Mouse (Mus musculus) gastrocnemius, postnatal 14 days (tissue): ENCODE results near the gene Lamtor5. TPM values are rescaled to one million over a fixed set of nuclear protein-coding genes. Genes with fewer than 3 reads are reported as not detected.

ENCODE experiments used
- DNase-seq: peaks from one replicate; pipeline ENCODE4 v3.0.0; 2021; ENCODE audit warnings: mixed read lengths
- intact Hi-C: fragments of 180-260 bp; cut with DNase I; formaldehyde crosslinking; loops from one replicate; pipeline ENCODE4 v1.15.1; 2025; ENCODE audit warnings: low total_unique reads
- long read RNA-seq, 2 experiments: library from polyadenylated mRNA; stranded (forward); transcript quantifications; one replicate each; pipeline ENCODE4 v2.0.0; 2021
- total RNA-seq, 2 experiments: library from RNA; stranded (reverse); gene quantifications; 2 replicates each; pipeline ENCODE4 v1.2.3; 2021

Lamtor5 gene
- total RNA-seq, result 10 to 100 TPM; 46.8 to 53.2 TPM
- long read RNA-seq, experiment 1, transcript Lamtor5-201 (4 exons, 881 nt), result major isoform, 50 of 54 reads
- long read RNA-seq, experiment 1, partial matches to known transcripts, result 2 of 54 reads
- long read RNA-seq, experiment 1, other reads (novel, unspliced or antisense), result 2 of 54 reads
- long read RNA-seq, experiment 2, transcript Lamtor5-201 (4 exons, 881 nt), result major isoform, 57 of 57 reads
- long read RNA-seq, experiment 2, partial matches to known transcripts, result 0 of 57 reads
- long read RNA-seq, experiment 2, other reads (novel, unspliced or antisense), result 0 of 57 reads

DNA sequence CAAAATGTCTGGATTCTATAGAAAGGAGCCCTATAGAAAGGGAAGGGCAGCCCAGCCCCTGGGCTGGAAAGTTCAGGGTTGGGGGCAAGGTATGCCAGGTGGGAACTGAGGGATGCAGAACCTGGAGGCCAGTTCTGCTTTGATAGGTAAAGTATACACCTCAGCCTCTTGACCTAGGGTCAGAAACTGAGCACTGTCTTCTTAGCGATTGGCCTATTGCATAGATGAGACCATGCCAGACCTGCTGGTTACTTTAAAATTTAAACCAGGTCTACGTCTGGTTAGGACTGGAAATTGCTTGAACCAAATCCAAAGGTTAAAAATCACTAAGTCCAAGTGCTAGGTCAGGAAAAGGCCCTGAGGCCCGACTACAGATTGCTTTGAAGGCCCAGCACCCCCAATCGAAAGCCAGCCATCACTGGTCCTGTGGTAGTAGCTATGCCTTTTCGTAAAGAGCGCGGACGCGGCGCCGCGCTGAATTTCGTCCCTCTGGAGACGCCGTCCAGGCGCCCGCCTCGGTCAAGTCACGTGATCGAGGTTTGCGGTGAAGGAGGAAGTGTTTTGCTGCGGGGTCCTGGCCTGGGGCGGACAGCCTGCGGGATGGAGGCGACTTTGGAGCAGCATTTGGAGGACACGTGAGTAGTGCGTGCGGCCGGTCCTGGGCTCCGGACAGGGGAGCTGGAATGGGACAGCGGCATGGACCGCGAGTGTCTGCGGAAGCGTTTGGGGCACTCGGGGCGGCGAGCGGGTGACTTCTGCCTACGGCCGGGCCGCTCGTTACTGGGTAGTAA is at the start of gene Lamtor5:
Lamtor5 (plus strand) TSS at position 380 of the 791 bp plus-strand sequence.
- intact Hi-C loops, result no loop called here
- peak; percentile 87 for DNase-seq

DNA sequence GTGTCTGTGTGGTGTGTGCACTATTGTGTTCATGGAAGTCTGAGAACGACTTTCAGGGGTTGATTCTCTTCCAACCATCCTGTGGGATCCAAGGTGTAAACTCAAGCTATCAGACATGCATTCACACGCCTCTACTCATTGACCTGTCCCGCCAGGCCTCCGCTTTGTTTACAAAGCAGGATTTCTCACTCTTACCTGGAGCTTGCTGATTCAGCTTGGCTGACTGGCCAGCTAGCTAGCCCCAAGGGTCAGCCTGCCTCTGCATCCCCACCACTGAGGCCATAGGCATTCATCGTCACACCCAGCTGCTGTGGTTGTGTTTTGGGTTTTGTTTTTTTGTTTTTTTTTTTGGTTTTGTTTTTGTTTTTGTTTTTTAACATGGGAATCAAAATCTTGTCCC is 49.4 kb upstream of the Lamtor5 start:
- intact Hi-C loops, result no loop called here
- no peak for DNase-seq

GRCm38 (mm10) chr3:107229822-107230221 is 48.8 kb upstream of the Lamtor5 start:
- no peak for DNase-seq
- intact Hi-C loops, result no loop called here

DNA sequence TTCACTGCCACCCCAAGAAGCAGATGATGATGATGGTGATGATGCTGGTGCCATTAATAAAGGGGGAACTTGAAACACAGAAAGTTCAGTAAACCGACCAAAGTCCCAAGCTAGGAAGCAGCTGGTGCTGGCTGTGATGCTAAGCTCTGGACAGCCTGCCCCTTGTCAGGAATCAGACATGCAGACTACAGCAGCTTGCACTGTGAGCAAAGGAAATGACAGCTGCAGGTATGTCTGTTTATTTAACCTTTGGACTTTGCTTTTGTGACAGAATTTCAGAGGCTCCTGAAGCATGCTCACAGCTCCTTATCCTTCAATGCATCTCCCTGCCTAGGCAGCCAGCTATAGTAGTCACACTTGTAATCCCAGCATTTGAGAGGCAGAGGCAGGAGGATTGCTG is 48.1 kb upstream of the Lamtor5 start, which contains the start of gene A630076J17Rik:
A630076J17Rik (plus strand) TSS at position 88 of the 400 bp plus-strand sequence.
- intact Hi-C loops, result no loop called here
- no peak for DNase-seq

GRCm38 (mm10) chr3:107231202-107231601 is 47.5 kb upstream of the Lamtor5 start:
- DNase-seq, result no peak
- intact Hi-C loops, result no loop called here

- DNase-seq, result peak; percentile 74
- intact Hi-C loops, result no loop called here
These were observed 45.3 kb upstream of the Lamtor5 start for GRCm38 (mm10) chr3:107233351-107233813.

DNA sequence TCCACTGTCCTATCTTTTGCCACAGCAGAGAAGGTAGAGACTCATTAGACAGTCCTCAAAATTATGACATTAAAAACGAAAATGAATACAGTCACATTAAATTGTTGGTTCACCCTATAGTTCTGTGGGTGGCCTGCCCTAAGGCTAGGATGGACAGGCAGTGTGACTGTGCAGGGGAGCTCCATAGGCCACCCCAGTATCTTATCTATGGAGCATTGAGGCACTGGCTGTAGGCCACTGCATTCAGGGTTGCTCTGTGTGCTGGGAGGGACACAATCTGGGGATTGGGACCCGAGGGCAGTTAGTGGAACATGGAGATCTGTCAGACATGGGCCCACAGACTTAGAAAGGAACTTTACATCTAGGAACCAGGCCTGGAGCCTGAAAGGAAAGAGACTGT is 44.7 kb upstream of the Lamtor5 start:
- intact Hi-C loops, result no loop called here
- no peak for DNase-seq

DNA sequence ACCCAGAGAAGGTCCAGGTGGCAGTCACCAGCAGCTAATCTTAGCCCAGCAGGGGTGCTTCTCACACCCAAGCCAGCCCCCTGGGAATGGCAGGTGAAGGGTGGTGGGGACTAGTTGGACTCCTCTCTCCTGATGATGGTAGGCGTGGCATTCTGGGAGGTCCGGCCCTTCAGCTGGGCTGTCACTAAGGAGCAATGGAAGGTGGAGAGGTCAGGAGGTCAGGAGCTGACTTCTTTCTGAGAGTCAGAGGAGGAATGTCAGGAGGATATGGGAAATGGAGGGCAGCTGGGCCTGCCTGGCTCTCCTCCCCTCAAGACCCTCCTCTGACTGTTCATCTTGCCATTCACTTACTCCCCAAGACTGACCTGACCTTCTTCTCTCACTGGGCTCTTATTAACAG is 40.6 kb upstream of the Lamtor5 start:
- DNase-seq, result no peak
- intact Hi-C loops, result loop anchor here (5.0 kb wide), 1 partner anchor 229 kb away; no protein-coding TSS in a partner anchor

- no peak for DNase-seq
- intact Hi-C loops, result loop anchor here (5.0 kb wide), 1 partner anchor 229 kb away; no protein-coding TSS in a partner anchor
These were observed 40.1 kb upstream of the Lamtor5 start for GRCm38 (mm10) chr3:107238471-107238980.

- intact Hi-C loops, result loop anchor here (5.0 kb wide), 1 partner anchor 228 kb away; no protein-coding TSS in a partner anchor
These were observed 39.1 kb upstream of the Lamtor5 start, which contains the start of gene Prok1 for GRCm38 (mm10) chr3:107239607-107240006. TSS of gene Prok1 (minus strand) at chr3:107239707.

GRCm38 (mm10) chr3:107241389-107242094 is 37.1 kb upstream of the Lamtor5 start:
- intact Hi-C loops, result no loop called here
- no peak for DNase-seq

More at GRCm38 (mm10) chr3:107239607-107240006, 39.1 kb upstream of the Lamtor5 start, which contains the start of gene Prok1:
- no peak for DNase-seq

DNA sequence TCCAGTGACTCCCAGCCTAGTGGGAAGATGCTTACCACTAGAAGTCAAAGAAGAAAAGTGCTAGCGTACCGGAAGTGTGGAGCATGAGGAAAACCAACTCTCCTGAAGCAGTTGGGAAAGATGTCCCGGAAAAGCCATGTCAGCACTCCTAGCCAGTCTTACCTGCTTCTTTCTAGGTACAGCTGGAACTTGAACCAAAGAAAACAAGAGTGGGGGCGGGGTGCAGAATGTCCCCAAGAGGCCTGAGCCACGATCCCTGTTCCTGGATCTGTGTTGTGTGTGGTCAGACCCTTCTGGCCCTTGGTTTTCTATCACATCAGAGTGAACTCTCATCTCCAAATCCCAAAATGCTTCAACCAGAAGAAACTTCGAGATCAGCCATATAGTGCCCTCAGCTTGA is 31.8 kb upstream of the Lamtor5 start:
- intact Hi-C loops, result no loop called here
- no peak for DNase-seq

DNA sequence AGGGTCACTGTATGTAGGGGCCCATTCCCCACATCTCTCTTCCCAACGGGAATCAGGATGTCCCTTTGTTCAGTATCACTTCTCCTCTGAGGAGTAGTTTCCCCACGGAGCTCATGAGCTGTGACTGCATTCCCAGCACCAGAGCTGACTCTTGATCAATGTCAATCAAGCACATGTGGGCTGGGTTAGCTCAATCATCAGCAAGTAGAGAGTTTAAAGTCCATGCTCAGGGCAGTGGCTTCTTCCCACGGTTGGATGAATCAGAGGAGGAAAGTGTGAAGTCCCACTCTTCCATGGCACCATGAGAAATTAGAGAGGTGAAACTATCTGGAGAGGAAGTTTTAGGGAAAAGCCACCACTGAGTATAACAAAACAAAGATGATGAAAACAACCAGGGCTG is 29.6 kb upstream of the Lamtor5 start:
- no peak for DNase-seq
- intact Hi-C loops, result no loop called here

DNA sequence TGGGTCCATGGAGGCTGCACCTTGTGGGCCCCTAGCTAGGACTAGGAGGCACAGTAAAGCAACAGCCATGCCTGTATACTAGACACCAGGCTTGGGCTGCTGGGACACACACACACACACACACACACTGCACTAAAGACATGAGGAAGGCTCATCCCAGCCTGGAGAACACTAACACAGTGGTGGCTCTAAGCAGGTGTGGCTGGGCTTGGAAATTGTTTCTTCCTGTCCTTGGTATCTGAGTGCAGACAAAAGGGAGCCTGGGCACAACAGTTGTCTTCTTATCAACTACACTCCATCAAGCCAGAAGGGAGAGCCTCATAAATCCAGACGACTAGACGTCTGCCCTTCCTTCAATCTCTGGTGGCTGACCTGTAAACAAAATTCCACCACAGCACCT is 28.3 kb upstream of the Lamtor5 start:
- intact Hi-C loops, result no loop called here
- DNase-seq, result no peak

- intact Hi-C loops, result no loop called here
- DNase-seq, result no peak
These were observed 26.6 kb upstream of the Lamtor5 start for GRCm38 (mm10) chr3:107252035-107252434.

DNA sequence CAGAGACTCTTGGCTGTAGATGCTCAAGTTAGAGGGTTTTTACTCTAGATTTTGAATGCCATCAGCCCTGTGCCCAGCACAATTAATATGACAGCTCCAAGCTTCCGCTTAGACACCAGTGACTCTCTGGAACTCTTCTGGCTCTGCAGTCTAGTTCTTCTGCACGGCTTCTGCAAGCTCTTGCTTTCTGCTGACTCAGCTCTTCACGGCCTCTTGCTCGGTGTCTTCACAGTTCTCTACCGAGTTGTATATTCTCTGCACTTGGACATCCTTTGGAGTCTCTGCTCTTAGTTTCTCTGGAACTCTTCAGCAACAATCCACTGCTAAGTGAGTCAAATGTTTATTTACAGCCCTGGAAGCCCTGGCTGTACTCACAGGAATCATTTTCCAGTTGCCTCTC is 24.7 kb upstream of the Lamtor5 start:
- intact Hi-C loops, result no loop called here

DNA sequence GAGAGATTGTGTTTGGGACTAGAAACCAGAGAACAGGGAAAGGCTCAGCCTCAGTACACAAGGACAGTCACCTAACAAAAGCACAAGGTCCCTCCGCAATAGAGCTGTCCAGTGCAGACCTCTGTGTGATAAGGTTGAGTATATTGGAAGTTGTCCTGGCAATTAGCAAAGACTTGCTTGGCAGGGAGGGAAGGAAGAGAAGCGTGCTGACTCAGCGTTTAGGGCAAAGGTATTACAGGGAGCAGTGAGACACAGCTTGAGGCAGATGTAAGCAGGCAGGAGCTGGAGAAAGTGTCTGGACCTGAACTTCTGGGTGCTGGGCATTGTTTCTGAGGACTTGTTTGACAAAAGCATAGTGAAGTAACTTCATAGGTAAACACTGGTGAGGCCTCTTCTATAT is 22.7 kb upstream of the Lamtor5 start:
- DNase-seq, result no peak
- intact Hi-C loops, result no loop called here

More for the DNA sequence above, 24.7 kb upstream of the Lamtor5 start:
- DNase-seq, result no peak

DNA sequence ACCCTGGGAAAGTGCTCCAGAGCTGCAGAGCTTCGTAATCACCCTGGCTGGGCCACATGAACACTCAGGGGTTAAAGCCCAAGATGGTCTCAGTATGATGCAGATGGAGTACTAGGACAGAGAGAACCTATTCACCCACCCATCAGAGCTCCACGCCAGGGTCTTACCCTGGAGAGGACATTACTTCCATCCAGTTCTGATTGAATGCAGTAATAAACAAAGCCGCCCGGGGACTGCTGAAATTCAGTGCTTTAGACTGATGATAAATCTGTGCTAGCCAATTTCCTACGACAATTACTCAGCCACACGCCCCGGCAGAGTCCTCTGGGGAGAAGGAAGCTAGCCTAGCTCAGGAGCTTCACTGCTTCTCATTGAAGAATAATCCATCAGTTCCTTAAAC is 21.9 kb upstream of the Lamtor5 start:
- intact Hi-C loops, result no loop called here
- DNase-seq, result peak; percentile 41

DNA sequence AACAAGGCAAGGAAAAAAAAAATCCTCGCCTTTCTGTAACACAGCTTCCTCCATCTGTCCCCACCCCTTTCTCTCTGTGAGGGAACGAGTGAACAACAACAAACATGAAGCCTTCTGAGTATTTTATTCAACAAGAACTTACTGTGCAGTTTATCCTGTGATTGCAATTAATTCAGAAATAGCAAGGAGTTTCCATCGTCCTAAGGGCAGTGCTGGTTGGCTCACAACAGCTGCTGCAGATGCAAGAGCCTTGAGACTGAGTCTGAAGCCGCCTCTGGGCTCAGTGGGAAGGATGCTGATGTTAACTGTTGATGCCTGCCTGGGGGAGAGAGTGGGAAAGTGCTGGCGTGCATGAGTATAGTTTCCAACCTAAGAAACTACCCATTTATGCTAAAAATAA is 20.7 kb upstream of the Lamtor5 start:
- intact Hi-C loops, result no loop called here

More for the DNA sequence above, 20.7 kb upstream of the Lamtor5 start:
- no peak for DNase-seq
